14 mouse cellular contexts compared by ENCODE assay signal in genomic region chr19:45917856-45918255, GRCm38 (mm10).
DNase-seq lines count a peak whose midpoint lies in the region; ATAC-seq and TF ChIP-seq lines count a peak whose summit lies in the region.
"Had no signal": no experiment of that assay in that cellular context is flagged by ENCODE, and none has a peak within 500 bp of the region (broad histone marks: within the 10 kb centered on the region; RNA-seq: fewer than 3 reads in every experiment).

No protein-coding gene starts in this region.

- no peak overlapping the region for H3K4me2 ChIP-seq in forebrain, embryonic 14.5 days (ENCODE audit: low read length)
- no peak overlapping the region for H3K4me2 ChIP-seq in forebrain, embryonic 12.5 days
- H3K4me2 ChIP-seq in hindbrain, postnatal 0 days (ENCODE audit: low read depth, low read length), result no peak overlapping the region
- no peak overlapping the region for H3K4me2 ChIP-seq in hindbrain, embryonic 12.5 days (replicated peaks)
- H3K4me2 ChIP-seq: embryonic facial prominence, embryonic 12.5 days; intestine, embryonic 15.5 days; midbrain, embryonic 12.5 days had no signal

- no peak for TF ChIP-seq CTCF in hindbrain, postnatal 0 days (IDR thresholded peaks at IDR 0.05; ENCODE audit: low read depth)

- no peak for ATAC-seq in forebrain, embryonic 14.5 days
- ATAC-seq in forebrain, embryonic 12.5 days (ENCODE audit: low FRiP score), result no peak
- peak; percentile 85 for ATAC-seq in hindbrain, postnatal 0 days
- no peak for ATAC-seq in hindbrain, embryonic 12.5 days (ENCODE audit: low FRiP score)
- ATAC-seq: forebrain, embryonic 16.5 days; intestine, embryonic 15.5 days had no signal

- H3K9ac ChIP-seq in forebrain, embryonic 14.5 days (ENCODE audit: low read length), result no peak overlapping the region
- H3K9ac ChIP-seq in forebrain, embryonic 12.5 days, result no peak overlapping the region
- no peak overlapping the region for H3K9ac ChIP-seq in hindbrain, postnatal 0 days (replicated peaks; ENCODE audit: low read length)
- H3K9ac ChIP-seq in hindbrain, embryonic 12.5 days, result no peak overlapping the region
- H3K9ac ChIP-seq: embryonic facial prominence, embryonic 12.5 days; intestine, embryonic 15.5 days; midbrain, embryonic 12.5 days had no signal

- no peak overlapping the region for H3K4me3 ChIP-seq in forebrain, embryonic 14.5 days (ENCODE audit: low read depth, low read length)
- H3K4me3 ChIP-seq in forebrain, embryonic 12.5 days (replicated peaks), result no peak overlapping the region
- H3K4me3 ChIP-seq in hindbrain, postnatal 0 days (ENCODE audit: low read length), result no peak overlapping the region
- no peak overlapping the region for H3K4me3 ChIP-seq in hindbrain, embryonic 12.5 days
- H3K4me3 ChIP-seq: embryonic facial prominence, embryonic 12.5 days; intestine, embryonic 15.5 days; midbrain, embryonic 12.5 days had no signal

- H3K4me1 ChIP-seq in forebrain, embryonic 14.5 days (ENCODE audit: control insufficient read depth, insufficient read depth, low read length), result 0 out of 2 replicates have a peak, but pooled peaks cover 5% of the 10 kb centered on the region
- H3K4me1 ChIP-seq in forebrain, embryonic 12.5 days, result peaks cover 7% of the 10 kb centered on the region; the same call in 1 of the 2 replicates
- H3K4me1 ChIP-seq in hindbrain, postnatal 0 days (ENCODE audit: insufficient read depth, low read length), result peaks cover 4% of the 10 kb centered on the region; the same call in 1 of the 2 replicates
- H3K4me1 ChIP-seq in hindbrain, embryonic 12.5 days, result no peaks in the 10 kb centered on the region
- H3K4me1 ChIP-seq: embryonic facial prominence, embryonic 12.5 days; intestine, embryonic 15.5 days had no signal

- H3K36me3 ChIP-seq in forebrain, embryonic 14.5 days (ENCODE audit: control insufficient read depth, insufficient read depth, low read length), result peaks cover 3% of the 10 kb centered on the region; the same call in 1 of the 2 replicates
- no peaks in the 10 kb centered on the region for H3K36me3 ChIP-seq in forebrain, embryonic 12.5 days (replicated peaks)
- peaks cover 4% of the 10 kb centered on the region; the same call in 1 of the 2 replicates for H3K36me3 ChIP-seq in hindbrain, postnatal 0 days (ENCODE audit: insufficient read depth, low read length)
- H3K36me3 ChIP-seq in hindbrain, embryonic 12.5 days, result peaks cover 18% of the 10 kb centered on the region

- peak; percentile 30 for DNase-seq in forebrain, embryonic 14.5 days (ENCODE audit: low spot score)
- peak; percentile 53 for DNase-seq in hindbrain, postnatal 0 days (ENCODE audit: low spot score)
- DNase-seq in brain, embryonic 18.5 days (ENCODE audit: low read depth, low spot score), result peak; percentile 28
- DNase-seq in left cerebral cortex, postnatal 36 days (ENCODE audit: low spot score in 2 of 2), result peak; percentile 31 to 43
- no peak for DNase-seq in c-Kit-positive CD71-positive TER-119-positive erythroid progenitor cells, embryonic 14.5 days (ENCODE audit: low spot score)
- no peak for DNase-seq in natural killer cell, adult 2 months (ENCODE audit: low spot score in 2 of 2)
- DNase-seq: cerebellum, postnatal 14 days; liver had no signal

- peak overlapping the region; percentile 45; the same call in 1 of the 2 replicates for H3K27ac ChIP-seq in forebrain, embryonic 14.5 days (ENCODE audit: low read depth, low read length)
- H3K27ac ChIP-seq in forebrain, embryonic 12.5 days, result no peak overlapping the region
- 0 out of 2 replicates have a peak overlapping the region, but pooled peaks have one; percentile 16 for H3K27ac ChIP-seq in hindbrain, postnatal 0 days
- no peak overlapping the region for H3K27ac ChIP-seq in hindbrain, embryonic 12.5 days
- H3K27ac ChIP-seq: embryonic facial prominence, embryonic 12.5 days; intestine, embryonic 15.5 days; midbrain, embryonic 12.5 days had no signal

- intact Hi-C loops in left cerebral cortex, postnatal 36 days (cut with DNase I), result no loop called here

- 77% methylated on average over 3 of the region's 3 CpGs for WGBS in forebrain, embryonic 14.5 days
- 79% methylated on average over 3 of the region's 3 CpGs for WGBS in forebrain, embryonic 12.5 days
- WGBS in hindbrain, postnatal 0 days, result 31% methylated on average over 3 of the region's 3 CpGs
- WGBS in hindbrain, embryonic 12.5 days, result 71% methylated on average over 3 of the region's 3 CpGs

- no peaks in the 10 kb centered on the region for H3K27me3 ChIP-seq in forebrain, embryonic 14.5 days (replicated peaks; ENCODE audit: control insufficient read depth, insufficient read depth, low read length)
- H3K27me3 ChIP-seq in forebrain, embryonic 12.5 days, result no peaks in the 10 kb centered on the region
- no peaks in the 10 kb centered on the region for H3K27me3 ChIP-seq in hindbrain, postnatal 0 days (ENCODE audit: insufficient read depth, low read length)
- no peaks in the 10 kb centered on the region for H3K27me3 ChIP-seq in hindbrain, embryonic 12.5 days
- H3K27me3 ChIP-seq: embryonic facial prominence, embryonic 12.5 days; intestine, embryonic 15.5 days; midbrain, embryonic 12.5 days had no signal

- no peaks in the 10 kb centered on the region for H3K9me3 ChIP-seq in forebrain, embryonic 14.5 days (replicated peaks; ENCODE audit: control insufficient read depth, low read length)
- no peaks in the 10 kb centered on the region for H3K9me3 ChIP-seq in forebrain, embryonic 12.5 days
- H3K9me3 ChIP-seq in hindbrain, postnatal 0 days (ENCODE audit: low read length), result no peaks in the 10 kb centered on the region
- no peaks in the 10 kb centered on the region for H3K9me3 ChIP-seq in hindbrain, embryonic 12.5 days (replicated peaks)
- H3K9me3 ChIP-seq: embryonic facial prominence, embryonic 12.5 days; intestine, embryonic 15.5 days; midbrain, embryonic 12.5 days had no signal

Comparison
In these comparisons a context has a peak if more than half of its experiments do, and no peak if none do; other contexts are left out.
1. H3K27ac ChIP-seq: peak in forebrain, embryonic 14.5 days (single experiment) and hindbrain, postnatal 0 days (single experiment); none in forebrain, embryonic 12.5 days (single experiment) and hindbrain, embryonic 12.5 days (single experiment).
2. DNase-seq: peak in forebrain, embryonic 14.5 days (single experiment), hindbrain, postnatal 0 days (single experiment), brain, embryonic 18.5 days (single experiment) and left cerebral cortex, postnatal 36 days (2 of 2); none in c-Kit-positive CD71-positive TER-119-positive erythroid progenitor cells, embryonic 14.5 days (single experiment) and natural killer cell, adult 2 months (0 of 2).